Mouse (Mus musculus) activated CD4-positive, CD25-positive, alpha-beta regulatory T cell, adult 4 months (primary cell): ENCODE measurements at regions not wholly inside any gene's neighbourhood (a gene's known extent, or its start where the extent isn't known, plus 50 kb on each side); places are given as distances from the start of the nearest gene placed in this dataset.

Experiments used
- ATAC-seq: one replicate; pipeline ENCODE4 v1.8.0; 2017

DNA sequence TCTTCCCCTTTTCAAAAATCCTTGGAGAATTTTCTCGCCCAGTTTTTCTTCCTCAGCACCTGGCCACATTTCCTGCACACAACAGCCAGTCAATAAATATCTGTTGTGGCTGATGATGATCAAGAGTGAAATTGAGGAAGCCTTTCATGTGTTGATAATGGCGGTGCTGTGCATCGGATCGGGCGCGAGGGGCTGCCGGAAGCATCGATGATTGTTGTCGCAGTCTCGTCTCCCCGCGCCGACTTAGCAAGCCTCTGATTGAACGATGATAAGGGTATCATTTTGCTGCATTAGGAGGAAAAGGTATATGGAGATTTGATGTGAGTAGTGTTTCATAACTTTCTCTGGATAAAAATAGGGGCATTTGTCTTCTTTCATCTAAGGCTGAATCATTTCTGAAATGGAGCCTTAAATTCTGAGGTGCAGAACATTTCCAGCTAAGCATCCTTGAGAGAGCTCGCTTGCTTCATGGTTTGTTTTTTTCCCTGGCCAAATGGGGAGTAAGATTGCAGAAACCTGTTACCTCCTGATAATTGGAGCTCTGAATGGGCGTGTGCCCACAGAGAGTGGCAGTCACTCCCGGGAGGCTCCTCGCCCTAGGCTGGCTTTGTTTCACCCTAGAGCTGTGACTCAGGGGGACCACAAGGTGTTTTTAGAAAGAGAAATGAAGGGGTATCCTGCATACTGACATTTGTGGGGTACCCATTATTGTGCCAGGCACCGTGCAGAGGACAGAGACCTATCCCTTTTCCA is 94.8 kb upstream of the Podxl start:
- ATAC-seq, result no peak

GRCm38 (mm10) chr6:31650791-31651476 is 87.2 kb upstream of the Podxl start:
- ATAC-seq, result no peak

GRCm38 (mm10) chr6:31645261-31645660 is 81.5 kb upstream of the Podxl start:
- no peak for ATAC-seq

DNA sequence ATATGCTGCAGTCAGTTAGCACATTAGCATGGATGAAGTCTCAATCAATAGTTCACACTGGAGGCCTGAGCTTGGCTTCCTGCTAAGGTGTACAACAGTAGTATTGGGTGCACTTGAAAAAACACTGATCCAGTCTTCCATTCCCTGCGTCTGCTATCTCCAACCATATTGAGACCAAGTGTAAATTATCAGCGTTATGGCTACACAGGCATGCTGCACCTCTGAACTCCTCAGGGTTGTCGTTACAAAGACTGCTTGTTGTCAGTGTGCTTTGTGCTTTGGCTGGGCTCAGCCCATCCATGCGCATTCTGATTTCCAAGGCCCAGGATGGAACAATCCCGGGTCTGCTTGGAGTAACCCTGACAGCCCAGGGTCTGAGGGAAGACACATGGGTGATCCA is 80.7 kb upstream of the Podxl start:
- no peak for ATAC-seq

GRCm38 (mm10) chr6:31642451-31642942 is 78.7 kb upstream of the Podxl start:
- no peak for ATAC-seq

DNA sequence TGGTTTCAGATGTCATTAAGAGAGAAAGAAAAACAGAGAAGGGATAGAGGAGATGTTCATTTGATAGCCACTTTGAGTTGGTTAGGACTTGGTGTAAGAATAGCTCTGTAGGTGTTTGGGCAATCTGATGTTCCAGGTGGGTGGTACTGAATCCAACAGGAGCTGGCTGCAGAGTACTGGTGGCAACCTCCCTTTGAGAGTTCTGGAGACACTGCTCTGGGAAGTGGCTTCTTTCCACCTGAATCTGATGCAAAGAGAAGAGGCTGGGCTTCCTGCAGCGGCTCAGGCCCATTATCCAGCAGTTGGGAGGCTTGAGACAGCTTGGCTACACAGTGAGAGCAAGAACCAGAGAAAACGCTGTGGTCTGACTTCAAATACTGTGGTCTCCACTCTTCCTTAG is 77.0 kb upstream of the Podxl start:
- no peak for ATAC-seq

GRCm38 (mm10) chr6:31639460-31639859 is 75.7 kb upstream of the Podxl start:
- no peak for ATAC-seq

GRCm38 (mm10) chr6:31638434-31639220 is 74.8 kb upstream of the Podxl start:
- no peak for ATAC-seq

DNA sequence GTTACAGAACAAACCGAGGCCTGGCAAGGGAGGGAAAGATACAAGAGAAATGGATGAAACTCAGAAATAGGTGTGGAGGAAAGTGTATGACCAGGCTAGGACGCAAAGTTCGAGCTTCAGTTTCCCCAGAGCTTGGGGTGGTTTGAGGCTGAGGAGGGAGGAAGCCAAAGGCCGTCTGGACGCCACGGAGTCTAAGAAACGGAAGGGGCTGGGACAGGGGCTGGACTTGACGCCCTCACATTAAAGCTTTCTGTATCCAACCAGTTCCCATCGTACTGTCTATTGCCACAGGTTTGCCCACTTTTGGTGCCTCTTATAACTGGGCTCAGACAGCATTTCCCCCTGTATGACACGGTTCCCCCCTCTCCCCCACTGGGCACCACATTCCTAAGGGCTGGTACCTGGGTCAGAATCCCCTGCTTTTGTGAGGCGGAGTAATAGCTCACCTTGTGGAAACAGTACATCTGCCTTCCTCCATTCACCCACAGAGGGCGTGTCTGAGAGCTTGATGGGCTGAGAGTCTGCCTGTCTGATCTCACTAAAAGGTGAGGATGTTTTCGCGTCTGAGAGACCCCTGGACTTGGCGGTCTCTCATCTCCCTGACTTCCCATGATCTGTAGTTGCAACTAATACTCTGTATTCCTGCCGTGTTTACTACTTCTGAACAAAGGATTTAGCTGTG is 73.7 kb upstream of the Podxl start:
- ATAC-seq, result no peak

- no peak for ATAC-seq
Observed at GRCm38 (mm10) chr6:31636954-31637353, 73.2 kb upstream of the Podxl start.

DNA sequence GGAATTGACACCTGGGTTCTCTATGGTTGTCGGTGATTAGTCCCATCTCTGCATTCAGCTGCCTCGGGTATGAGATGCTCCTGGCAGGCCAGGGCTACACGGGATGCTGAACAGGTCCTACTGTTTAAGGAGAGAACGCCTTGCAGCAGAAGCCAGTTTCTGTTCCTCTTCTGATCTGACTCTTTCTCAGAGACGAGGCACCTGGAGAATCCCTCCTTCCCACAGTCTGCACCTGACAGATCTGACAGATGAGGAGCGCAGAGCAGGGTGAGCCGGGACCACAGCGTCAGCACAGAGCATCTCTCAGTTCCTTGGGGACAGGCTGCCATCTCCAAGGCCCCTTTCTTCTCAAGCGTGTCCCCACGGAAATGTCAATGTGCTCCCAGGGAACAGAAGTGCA is 68.7 kb upstream of the Podxl start:
- no peak for ATAC-seq

DNA sequence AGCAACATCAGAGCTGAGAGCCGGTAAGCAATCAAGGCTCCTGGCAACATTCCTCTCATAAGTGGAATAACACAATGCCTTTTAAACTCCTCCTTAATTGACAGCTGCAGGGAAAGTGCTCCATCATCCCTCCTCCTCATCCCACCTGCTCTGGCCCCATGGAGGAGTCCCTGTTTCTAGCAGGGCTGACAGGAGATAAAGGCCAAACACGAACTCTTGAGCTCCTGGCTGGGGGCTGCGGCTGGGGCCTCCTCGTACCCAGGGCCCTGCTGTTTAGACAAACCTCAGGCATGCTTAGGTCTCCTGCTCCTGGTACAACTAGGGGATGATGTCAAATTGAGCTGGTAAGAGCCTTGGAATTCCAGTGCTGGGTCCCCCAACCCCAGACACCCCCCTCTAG is 66.2 kb upstream of the Podxl start:
- no peak for ATAC-seq

- ATAC-seq, result no peak
Observed at GRCm38 (mm10) chr6:31627912-31628311, 64.1 kb upstream of the Podxl start.

GRCm38 (mm10) chr6:31625055-31625454 is 61.3 kb upstream of the Podxl start:
- ATAC-seq, result no peak

GRCm38 (mm10) chr6:31624374-31624773 is 60.6 kb upstream of the Podxl start:
- no peak for ATAC-seq

DNA sequence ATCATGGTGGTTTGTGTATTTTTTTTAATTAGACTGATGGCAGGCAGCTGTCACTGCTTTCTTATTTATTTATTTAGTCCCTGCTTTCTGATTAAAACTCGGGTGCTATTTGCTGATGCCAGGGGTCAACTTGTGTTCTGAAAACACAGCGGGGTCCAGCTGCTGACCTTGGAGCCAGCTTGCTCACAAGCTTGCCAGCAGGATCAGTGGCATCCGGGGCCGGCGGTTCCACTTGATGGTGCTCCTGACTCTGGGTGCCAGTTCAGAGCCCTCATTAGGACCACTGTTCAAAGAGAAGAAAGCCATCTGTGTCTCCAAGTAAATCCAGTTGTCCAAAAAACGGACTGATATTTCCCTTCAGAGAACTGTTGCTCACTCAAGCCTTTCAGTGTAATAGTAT is 57.2 kb upstream of the Podxl start:
- ATAC-seq, result no peak

DNA sequence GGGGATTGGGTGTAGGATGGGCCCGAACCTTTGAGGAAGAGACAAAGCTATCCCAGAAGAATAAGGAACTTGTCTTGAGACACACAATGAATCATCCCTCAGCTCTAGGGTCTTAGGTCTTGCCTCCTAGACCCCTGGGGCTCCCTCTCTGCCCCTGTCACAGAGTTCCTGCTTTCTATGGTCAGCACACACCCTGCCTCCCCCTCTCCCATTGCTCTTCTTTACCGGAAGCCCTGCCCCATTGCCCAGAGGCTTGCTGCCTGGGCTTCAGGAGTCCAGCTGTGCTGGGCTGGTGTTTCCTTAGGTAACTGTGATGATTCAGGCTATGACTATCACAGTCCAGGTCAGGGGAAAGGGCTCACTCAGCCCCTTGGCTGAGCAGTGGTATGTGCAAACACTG is 55.1 kb upstream of the Podxl start:
- no peak for ATAC-seq

DNA sequence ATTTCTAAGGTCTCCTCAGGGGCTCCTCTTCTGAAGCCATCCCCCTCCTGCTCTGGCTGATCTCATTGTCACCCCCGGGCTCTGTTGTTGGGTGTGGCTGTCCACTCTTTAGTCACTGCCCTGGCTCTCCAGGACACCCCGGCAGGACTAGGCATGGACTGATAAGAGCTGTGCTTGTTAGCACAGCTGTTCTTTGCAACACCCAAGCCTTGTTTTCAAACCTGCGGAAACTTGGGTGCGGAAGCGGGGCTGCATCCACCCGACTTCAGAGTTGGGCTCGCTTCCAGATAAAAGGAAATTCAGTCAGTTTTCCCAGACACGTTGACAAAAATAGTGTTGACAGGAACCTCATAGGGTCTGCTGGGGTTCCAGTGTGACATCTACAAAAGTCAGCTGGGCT is 53.6 kb upstream of the Podxl start:
- no peak for ATAC-seq

GRCm38 (mm10) chr6:31615426-31615970 is 51.7 kb upstream of the Podxl start:
- no peak for ATAC-seq

- no peak for ATAC-seq
Observed at GRCm38 (mm10) chr6:31614563-31614962, 50.8 kb upstream of the Podxl start.

DNA sequence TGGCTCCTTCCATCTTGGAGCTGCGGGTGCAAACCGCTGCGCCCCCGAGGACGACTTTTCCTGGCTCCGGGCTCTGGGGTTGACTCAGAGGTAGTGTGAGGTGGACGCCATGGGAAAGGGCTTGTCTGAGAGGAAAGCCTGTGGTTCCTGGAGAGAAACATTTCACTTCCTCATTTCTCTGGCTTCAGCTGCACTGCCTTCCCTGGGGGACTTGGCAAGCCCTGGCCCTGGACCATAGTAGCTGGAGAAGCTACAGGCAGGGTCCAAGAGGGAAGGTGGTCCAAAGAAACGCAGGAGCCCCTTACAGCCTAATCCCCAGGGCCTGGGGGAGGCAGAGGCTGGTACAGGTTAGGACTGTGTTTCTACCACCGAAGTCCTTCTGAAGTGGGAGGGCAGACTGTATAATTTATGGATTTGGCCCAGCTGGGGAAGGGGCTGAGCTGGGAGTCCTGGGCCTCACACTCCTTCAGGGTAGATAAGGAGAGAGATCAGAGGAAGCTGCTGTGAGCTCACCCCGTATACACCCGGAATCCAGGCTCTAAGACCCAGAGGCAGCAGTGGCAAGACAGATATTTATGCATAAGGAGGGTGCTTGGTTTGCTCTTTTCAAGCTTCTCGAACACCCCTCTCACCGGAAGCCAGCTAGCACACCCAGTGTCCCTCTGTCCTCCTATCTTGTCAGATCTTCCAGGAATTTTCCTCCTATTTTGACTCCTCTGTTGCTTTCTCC is 50.0 kb upstream of the Podxl start:
- no peak for ATAC-seq
